19 mouse cellular contexts compared by ENCODE assay signal in genomic region chr7:45585923-45586322, GRCm38 (mm10). TPM values are rescaled to one million over a fixed set of nuclear protein-coding genes. Genes with fewer than 3 reads are reported as not detected.
DNase-seq lines count a peak whose midpoint lies in the region; ATAC-seq and TF ChIP-seq lines count a peak whose summit lies in the region.
"Had no signal": no experiment of that assay in that cellular context is flagged by ENCODE, and none has a peak within 500 bp of the region (broad histone marks: within the 10 kb centered on the region; RNA-seq: fewer than 3 reads in every experiment).

No protein-coding gene starts in this region.

- H3K9me3 ChIP-seq in liver, postnatal 0 days (ENCODE audit: low read length), result no peaks in the 10 kb centered on the region
- no peaks in the 10 kb centered on the region for H3K9me3 ChIP-seq in forebrain, embryonic 11.5 days (ENCODE audit: control insufficient read depth, low read length)
- H3K9me3 ChIP-seq: embryonic facial prominence, embryonic 10.5 days; embryonic facial prominence, embryonic 12.5 days; forebrain, embryonic 10.5 days; forebrain, embryonic 13.5 days; forebrain, embryonic 15.5 days had no signal

- ATAC-seq in liver, postnatal 0 days, result no peak
- ATAC-seq in forebrain, embryonic 11.5 days (replicated peaks; ENCODE audit: low FRiP score), result no peak
- ATAC-seq: forebrain, embryonic 13.5 days; forebrain, embryonic 15.5 days; forebrain, postnatal 0 days had no signal

- H3K4me1 ChIP-seq in liver, postnatal 0 days (ENCODE audit: insufficient read depth), result 0 out of 2 replicates have a peak, but pooled peaks cover 6% of the 10 kb centered on the region
- H3K4me1 ChIP-seq in forebrain, embryonic 11.5 days (replicated peaks; ENCODE audit: control insufficient read depth, insufficient read depth, low read length), result no peaks in the 10 kb centered on the region
- H3K4me1 ChIP-seq: embryonic facial prominence, embryonic 12.5 days had no signal

- no peak overlapping the region for H3K4me2 ChIP-seq in liver, postnatal 0 days (ENCODE audit: low read depth, low read length)
- no peak overlapping the region for H3K4me2 ChIP-seq in forebrain, embryonic 11.5 days (ENCODE audit: low read depth, low read length, severe bottlenecking)
- H3K4me2 ChIP-seq: embryonic facial prominence, embryonic 12.5 days; forebrain, embryonic 13.5 days; forebrain, embryonic 15.5 days had no signal

- TF ChIP-seq EP300 in liver, postnatal 0 days (IDR thresholded peaks at IDR 0.05; ENCODE audit: low read depth), result no peak

- H3K27me3 ChIP-seq in liver, postnatal 0 days (ENCODE audit: insufficient read depth, low read length), result no peaks in the 10 kb centered on the region
- no peaks in the 10 kb centered on the region for H3K27me3 ChIP-seq in forebrain, embryonic 11.5 days (ENCODE audit: control insufficient read depth, insufficient read depth, low read length)
- H3K27me3 ChIP-seq: embryonic facial prominence, embryonic 12.5 days; forebrain, embryonic 13.5 days; forebrain, embryonic 15.5 days had no signal

- peak; percentile 8 for DNase-seq in liver, postnatal 0 days
- no peak for DNase-seq in liver
- peak; percentile 73 for DNase-seq in fat pad, adult 2 months (ENCODE audit: extremely low read depth, low read depth, low spot score)
- no peak for DNase-seq in cerebellum, adult 18-20 months
- DNase-seq in forebrain, embryonic 11.5 days (ENCODE audit: low spot score), result no peak
- DNase-seq: adrenal gland, postnatal 14 days; adrenal gland, postnatal 36 days; cerebellum, adult 11-12 months; cerebellum, adult 8-10 months; cerebellum, postnatal 10 days; cerebellum, postnatal 25 days; forebrain, postnatal 0 days had no signal

- no peak for TF ChIP-seq CTCF in liver, postnatal 0 days (IDR thresholded peaks at IDR 0.05; ENCODE audit: low read depth)

- WGBS in liver, postnatal 0 days (ENCODE audit: insufficient replicate concordance), result 85% methylated on average over 6 of the region's 6 CpGs
- WGBS in forebrain, embryonic 11.5 days, result 91% methylated on average over 6 of the region's 6 CpGs

- no peak overlapping the region for H3K27ac ChIP-seq in liver, postnatal 0 days (ENCODE audit: low read depth)
- no peak overlapping the region for H3K27ac ChIP-seq in forebrain, embryonic 11.5 days (ENCODE audit: low read depth, low read length)
- H3K27ac ChIP-seq: embryonic facial prominence, embryonic 10.5 days; embryonic facial prominence, embryonic 12.5 days; forebrain, embryonic 10.5 days; forebrain, embryonic 13.5 days; forebrain, embryonic 15.5 days had no signal

- peaks cover 32% of the 10 kb centered on the region for H3K36me3 ChIP-seq in liver, postnatal 0 days (replicated peaks; ENCODE audit: insufficient read depth, low read length)
- no peaks in the 10 kb centered on the region for H3K36me3 ChIP-seq in forebrain, embryonic 11.5 days (ENCODE audit: control insufficient read depth, insufficient read depth, low read length)

- no peak overlapping the region for H3K4me3 ChIP-seq in liver, postnatal 0 days (ENCODE audit: low read depth, low read length)
- H3K4me3 ChIP-seq in forebrain, embryonic 11.5 days (ENCODE audit: low read depth, low read length), result no peak overlapping the region
- H3K4me3 ChIP-seq: embryonic facial prominence, embryonic 10.5 days; embryonic facial prominence, embryonic 12.5 days; forebrain, embryonic 10.5 days; forebrain, embryonic 13.5 days; forebrain, embryonic 15.5 days had no signal

- no peak overlapping the region for H3K9ac ChIP-seq in liver, postnatal 0 days (replicated peaks)
- H3K9ac ChIP-seq in forebrain, embryonic 11.5 days (ENCODE audit: low read length), result no peak overlapping the region
- H3K9ac ChIP-seq: embryonic facial prominence, embryonic 12.5 days; forebrain, embryonic 13.5 days; forebrain, embryonic 15.5 days; forebrain, postnatal 0 days had no signal

RNA-seq across cellular contexts. Expression of gene Bcat2, which starts 16.0 kb away (rescaled TPM):
- polyA plus RNA-seq in liver, postnatal 0 days (2015; fragmentation: Nextera tagmentation; extraction: Ambion mirVana), result 32.3 and 38.9 TPM in 2 replicates
- 24.8 and 25.7 TPM in 2 replicates for polyA plus RNA-seq in forebrain, embryonic 11.5 days (2014; fragmentation: Nextera tagmentation; extraction: Ambion mirVana)

RNA-seq across cellular contexts. Expression of gene Fgf21, which starts 29.4 kb away (rescaled TPM):
- 7.6 and 7.8 TPM in 2 replicates for polyA plus RNA-seq in liver, postnatal 0 days (2015; fragmentation: Nextera tagmentation; extraction: Ambion mirVana)
- polyA plus RNA-seq in forebrain, embryonic 11.5 days (2014; fragmentation: Nextera tagmentation; extraction: Ambion mirVana), result not detected in 2 replicates
- polyA plus RNA-seq: cortical plate, adult 2 months; embryonic facial prominence, embryonic 10.5 days; forebrain, embryonic 10.5 days; forebrain, embryonic 13.5 days; forebrain, embryonic 15.5 days; forebrain, postnatal 0 days had no signal

RNA-seq across cellular contexts. Expression of gene Fut1, which starts 31.2 kb away (rescaled TPM):
- 0.56 TPM in 1 of 2 replicates, not detected in the other for polyA plus RNA-seq in liver, postnatal 0 days (2015; fragmentation: Nextera tagmentation; extraction: Ambion mirVana)
- not detected in 2 replicates for polyA plus RNA-seq in forebrain, embryonic 11.5 days (2014; fragmentation: Nextera tagmentation; extraction: Ambion mirVana)
- polyA plus RNA-seq: forebrain, embryonic 10.5 days; forebrain, embryonic 13.5 days; forebrain, embryonic 15.5 days; forebrain, postnatal 0 days had no signal

RNA-seq across cellular contexts. Expression of gene Hsd17b14, which starts 31.2 kb away (rescaled TPM):
- polyA plus RNA-seq in liver, postnatal 0 days (2015; fragmentation: Nextera tagmentation; extraction: Ambion mirVana), result 0.24 and 0.62 TPM in 2 replicates
- 0.25 and 1.2 TPM in 2 replicates for polyA plus RNA-seq in forebrain, embryonic 11.5 days (2014; fragmentation: Nextera tagmentation; extraction: Ambion mirVana)
- polyA plus RNA-seq: forebrain, embryonic 15.5 days had no signal

RNA-seq across cellular contexts. Expression of gene Izumo1, which starts 35.7 kb away (rescaled TPM):
- polyA plus RNA-seq in liver, postnatal 0 days (2015; fragmentation: Nextera tagmentation; extraction: Ambion mirVana), result 0.09 TPM in 1 of 2 replicates, not detected in the other
- not detected in 2 replicates for polyA plus RNA-seq in forebrain, embryonic 11.5 days (2014; fragmentation: Nextera tagmentation; extraction: Ambion mirVana)
- polyA plus RNA-seq: C2C12; forebrain, embryonic 15.5 days; forebrain, postnatal 0 days had no signal

Comparison
In these comparisons a context has a peak if more than half of its experiments do, and no peak if none do; other contexts are left out.
1. DNase-seq: peak in liver, postnatal 0 days (single experiment) and fat pad, adult 2 months (single experiment); none in liver (single experiment), cerebellum, adult 18-20 months (0 of 2) and forebrain, embryonic 11.5 days (single experiment).